Mouse (Mus musculus): ENCODE measurements at regions not wholly inside any gene's neighbourhood (a gene's known extent, or its start where the extent isn't known, plus 50 kb on each side); places are given as distances from the start of the nearest gene placed in this dataset.
A peak's percentile ranks its signal among the peaks of the same experiment; 100 is the strongest.

GRCm38 (mm10) chr9:61627801-61628574 lies 255.8 kb downstream of the Tle3 start:
- no peak for DNase-seq (ENCODE audit: low spot score)

GRCm38 (mm10) chr9:61622933-61623332 lies 250.8 kb downstream of the Tle3 start:
- no peak for DNase-seq (ENCODE audit: low spot score)

GRCm38 (mm10) chr9:61621939-61622338 lies 249.8 kb downstream of the Tle3 start:
- DNase-seq (ENCODE audit: low spot score), result no peak

GRCm38 (mm10) chr9:61620786-61621185 lies 248.6 kb downstream of the Tle3 start:
- no peak for DNase-seq (ENCODE audit: low spot score)

GRCm38 (mm10) chr9:61620105-61620504 lies 247.9 kb downstream of the Tle3 start:
- DNase-seq (ENCODE audit: low spot score), result no peak

- peak; percentile 90 for DNase-seq (ENCODE audit: low spot score)
Observed at GRCm38 (mm10) chr9:61618510-61619249, 246.5 kb downstream of the Tle3 start.

GRCm38 (mm10) chr9:61617979-61618378 lies 245.8 kb downstream of the Tle3 start:
- no peak for DNase-seq (ENCODE audit: low spot score)

- peak; percentile 37 for DNase-seq (ENCODE audit: low spot score)
Observed at GRCm38 (mm10) chr9:61615556-61615955, 243.4 kb downstream of the Tle3 start.

GRCm38 (mm10) chr9:61607576-61607975 lies 235.4 kb downstream of the Tle3 start:
- no peak for DNase-seq (ENCODE audit: low spot score)

- DNase-seq (ENCODE audit: low spot score), result peak; percentile 47
Observed at GRCm38 (mm10) chr9:61602353-61602978, 230.3 kb downstream of the Tle3 start.

- DNase-seq (ENCODE audit: low spot score), result no peak
Observed at GRCm38 (mm10) chr9:61601911-61602310, 229.7 kb downstream of the Tle3 start.

GRCm38 (mm10) chr9:61597287-61597686 lies 225.1 kb downstream of the Tle3 start:
- DNase-seq (ENCODE audit: low spot score), result peak; percentile 42

GRCm38 (mm10) chr9:61596410-61597108 lies 224.4 kb downstream of the Tle3 start:
- DNase-seq (ENCODE audit: low spot score), result no peak

- DNase-seq (ENCODE audit: low spot score), result no peak
Observed at GRCm38 (mm10) chr9:61595170-61595967, 223.2 kb downstream of the Tle3 start.

GRCm38 (mm10) chr9:61593991-61594390 lies 221.8 kb downstream of the Tle3 start:
- no peak for DNase-seq (ENCODE audit: low spot score)

- no peak for DNase-seq (ENCODE audit: low spot score)
Observed at GRCm38 (mm10) chr9:61589727-61590299, 217.6 kb downstream of the Tle3 start.

GRCm38 (mm10) chr9:61583281-61584072 lies 211.3 kb downstream of the Tle3 start:
- no peak for DNase-seq (ENCODE audit: low spot score)

GRCm38 (mm10) chr9:61581046-61581445 lies 208.9 kb downstream of the Tle3 start:
- DNase-seq (ENCODE audit: low spot score), result no peak

- no peak for DNase-seq (ENCODE audit: low spot score)
Observed at GRCm38 (mm10) chr9:61578255-61578654, 206.1 kb downstream of the Tle3 start.
